Mouse (Mus musculus) layer of hippocampus, adult 2 months (tissue): Measurements from ENCODE around the gene Creb5. TPM values are rescaled to one million over a fixed set of nuclear protein-coding genes. Genes with fewer than 3 reads are reported as not detected.
"Not testable (repeated sequence)": the region's sequence is repeated elsewhere in the genome, so short reads cannot be mapped to it uniquely, and the experiment has no call there.

Source experiments
- DNase-seq, 2 experiments: peaks; one replicate each; pipeline ENCODE4 v3.0.0; 2022; ENCODE audit warnings: low spot score in 2 of 2
- H3K27ac ChIP-seq: fragments of 200-600 bp; 2 replicates; pipeline ENCODE4 v1.8.1; 2022
- H3K4me3 ChIP-seq: fragments of 200-600 bp; 2 replicates; pipeline ENCODE4 v1.8.1; 2022; ENCODE audit warnings: mild to moderate bottlenecking
- CTCF ChIP-seq: fragments of 200-600 bp; conservative IDR thresholded peaks from 2 replicates; pipeline ENCODE4 v1.8.1; 2022; ENCODE audit warnings: antibody characterized with exemption, mild to moderate bottlenecking, moderate library complexity
- total RNA-seq, 2 experiments: library from RNA; stranded (reverse); gene quantifications; 2 replicates each; pipeline ENCODE4 v1.2.3; 2021

Gene Creb5
- total RNA-seq, 2 experiments from 2014 or later = 5.0 to 5.6 TPM

DNA sequence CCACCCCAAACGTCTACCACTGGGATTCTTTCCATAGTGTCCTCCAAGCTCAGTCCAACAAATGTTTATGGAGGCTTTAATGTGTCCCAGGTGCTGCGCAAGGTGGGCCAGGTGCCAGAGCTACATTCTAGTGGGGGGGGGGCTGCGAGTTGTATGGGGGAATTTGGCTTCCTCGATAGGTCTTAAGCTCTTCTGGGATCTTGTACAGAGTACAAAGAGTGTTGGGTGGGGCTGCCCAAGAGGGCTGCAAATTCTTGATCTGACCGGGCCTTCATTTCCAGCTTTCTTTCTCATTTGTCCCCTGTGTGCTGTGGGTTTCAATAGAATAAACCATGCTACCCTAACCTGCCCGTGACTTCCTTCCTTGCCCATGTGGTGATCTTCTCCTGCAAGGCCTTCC is 114.3 kb downstream of the Creb5 start:
- Histone ChIP-seq H3K27ac (no peak overlapping the region), H3K4me3 (no peak overlapping the region)
- TF ChIP-seq CTCF = no peak
- no peak for DNase-seq

DNA sequence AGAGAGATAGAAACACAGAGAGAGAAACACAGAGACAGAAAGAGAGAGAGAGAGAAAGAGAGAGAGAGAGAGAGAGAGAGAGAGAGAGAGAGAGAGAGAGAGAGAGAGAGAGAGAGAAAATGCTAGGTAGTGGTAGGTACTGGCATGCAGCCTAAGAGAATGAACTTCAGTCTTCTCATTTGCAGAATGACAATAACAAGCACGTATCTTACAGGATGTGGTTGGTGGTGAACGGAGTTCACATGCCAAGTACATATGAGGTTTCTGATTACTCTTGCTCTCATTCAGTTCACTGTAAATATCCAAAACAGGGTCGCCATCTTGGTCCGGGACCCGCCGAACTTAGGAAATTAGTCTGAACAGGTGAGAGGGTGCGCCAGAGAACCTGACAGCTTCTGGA is 115.5 kb downstream of the Creb5 start:
- not testable (repeated sequence) for DNase-seq, H3K4me3 ChIP-seq, H3K27ac ChIP-seq

DNA sequence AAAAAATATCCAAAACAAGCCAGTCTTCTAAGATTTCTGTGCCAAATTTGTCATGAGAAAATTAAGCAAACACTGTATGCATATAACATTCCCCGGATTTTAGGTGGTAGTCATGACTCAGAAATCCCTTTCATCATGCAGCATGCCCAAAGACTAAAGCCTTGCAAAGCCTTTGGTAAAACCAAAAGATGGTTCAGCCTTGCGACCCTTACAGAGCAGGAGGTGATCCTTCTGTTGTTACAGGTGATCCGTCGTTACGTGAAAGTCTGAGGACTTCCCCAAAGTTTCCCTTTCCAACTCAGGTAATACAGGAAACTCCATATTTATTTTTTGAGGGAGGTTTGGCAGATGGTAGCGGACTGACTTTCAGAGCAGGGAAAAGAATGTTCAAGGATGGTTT is 122.1 kb downstream of the Creb5 start:
- Histone ChIP-seq H3K4me3 (no peak overlapping the region), H3K27ac (no peak overlapping the region)
- DNase-seq = no peak
- no peak for TF ChIP-seq CTCF

DNA sequence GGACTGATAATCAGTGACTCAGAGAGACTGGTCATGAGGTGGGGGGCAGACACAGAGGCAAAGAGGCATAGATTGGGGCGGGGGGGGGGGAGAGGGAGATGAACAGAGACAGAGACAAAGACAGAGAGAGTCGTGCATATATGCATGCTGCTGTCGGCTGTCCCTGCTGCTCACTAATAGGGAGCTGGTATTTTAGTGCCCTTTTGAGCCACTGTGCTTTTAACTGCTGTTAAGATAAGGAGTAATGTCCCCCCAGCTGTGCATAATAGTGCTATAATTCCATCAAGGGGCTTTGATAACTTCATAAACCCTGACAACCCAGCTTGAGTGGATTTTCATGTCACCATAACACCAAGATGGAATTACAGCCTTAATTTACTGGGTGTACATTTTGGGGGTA is 134.3 kb downstream of the Creb5 start:
- H3K4me3 ChIP-seq = no peak overlapping the region
- no peak overlapping the region for H3K27ac ChIP-seq
- no peak for TF ChIP-seq CTCF
- no peak for DNase-seq

DNA sequence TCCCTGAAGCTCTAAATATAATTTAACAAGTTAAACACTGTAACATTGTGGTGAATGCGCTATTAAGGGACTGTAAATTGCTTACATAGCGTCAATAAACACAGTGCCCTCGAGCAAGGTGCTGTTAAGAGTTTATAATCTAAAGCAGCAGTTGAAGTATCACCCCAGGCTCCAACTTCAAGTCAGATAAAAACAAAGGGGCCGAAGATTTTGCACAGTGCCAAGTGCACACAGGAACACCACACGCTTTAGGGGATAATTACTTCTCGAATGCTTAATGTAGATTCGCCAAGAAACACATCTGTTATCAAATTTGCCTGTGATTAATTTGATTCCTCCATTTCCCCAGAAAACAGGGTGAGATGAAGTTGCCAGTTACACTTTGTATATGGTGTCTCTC is 142.3 kb downstream of the Creb5 start:
- Histone ChIP-seq H3K27ac (no peak overlapping the region), H3K4me3 (no peak overlapping the region)
- no peak for DNase-seq
- no peak for TF ChIP-seq CTCF

DNA sequence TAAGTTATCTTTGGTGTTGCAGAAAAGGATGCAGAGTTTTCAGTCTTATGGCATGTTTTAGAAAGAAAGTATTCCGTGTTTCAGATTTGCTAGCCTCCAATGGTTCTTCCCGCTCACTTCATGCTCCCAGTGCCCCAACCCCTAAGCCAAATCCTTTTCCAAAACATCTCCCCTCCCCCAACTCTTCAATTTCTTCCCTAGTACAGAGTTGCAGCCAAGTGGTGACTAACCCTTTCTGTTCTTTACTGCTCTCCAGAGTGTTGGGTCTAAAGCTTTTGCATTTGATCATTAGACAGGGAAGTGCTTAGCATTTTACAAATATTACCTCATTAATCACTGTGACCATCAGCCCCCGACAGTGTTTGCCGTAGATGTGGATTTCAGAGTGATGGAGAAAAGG is 142.8 kb downstream of the Creb5 start:
- no peak for DNase-seq
- no peak overlapping the region for H3K27ac ChIP-seq

DNA sequence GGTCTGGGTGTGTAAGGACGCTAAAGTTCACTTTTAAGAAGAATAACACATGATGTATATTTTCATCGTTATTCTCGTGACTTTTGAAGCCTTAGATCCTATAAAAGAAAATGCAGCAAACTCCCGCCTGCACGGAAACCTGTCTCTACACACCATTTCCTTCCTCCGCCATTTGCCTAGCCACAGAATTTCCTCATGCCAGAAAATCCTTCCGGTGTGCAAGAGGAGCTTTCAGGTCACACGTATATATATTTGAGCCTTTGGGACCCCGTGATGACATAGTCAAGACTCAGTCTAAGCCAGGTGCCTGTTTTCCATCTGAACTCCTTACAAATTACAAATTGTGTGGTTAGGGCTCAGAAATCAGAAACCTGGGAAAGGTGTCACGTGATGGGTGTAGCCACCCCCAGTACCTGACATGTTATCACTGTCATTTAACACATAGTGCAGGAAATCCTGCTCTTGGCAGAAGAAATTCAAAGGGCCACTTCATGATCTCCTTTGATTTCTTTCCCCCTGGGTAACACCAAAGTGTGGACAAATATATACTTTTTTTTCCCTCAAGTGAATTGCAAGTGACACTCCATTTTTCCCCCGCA is 158.9 kb downstream of the Creb5 start:
- no peak for TF ChIP-seq CTCF
- H3K4me3 ChIP-seq = no peak overlapping the region
- H3K27ac ChIP-seq = no peak overlapping the region
- no peak for DNase-seq

More for the DNA sequence above, 142.8 kb downstream of the Creb5 start:
- TF ChIP-seq CTCF = no peak
- H3K4me3 ChIP-seq = no peak overlapping the region

DNA sequence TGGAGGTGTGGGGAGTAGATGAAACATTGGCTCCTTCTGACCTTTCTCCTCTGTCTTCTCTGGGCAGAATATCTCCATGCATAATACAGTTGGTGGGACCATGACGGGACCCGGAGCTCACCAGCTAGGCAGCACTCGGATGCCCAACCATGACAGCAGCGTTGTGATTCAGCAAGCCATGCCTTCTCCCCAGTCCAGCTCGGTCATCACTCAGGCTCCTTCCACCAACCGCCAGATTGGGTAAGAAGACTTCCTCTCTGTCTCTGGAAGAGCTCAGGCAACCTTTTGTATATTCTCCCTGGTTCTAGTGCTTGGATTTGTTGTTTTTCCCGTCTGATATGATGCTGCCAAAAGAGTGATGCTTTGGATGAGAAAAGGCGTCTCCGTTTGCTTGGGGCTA is 160.4 kb downstream of the Creb5 start:
- DNase-seq = no peak
- TF ChIP-seq CTCF = no peak
- H3K27ac ChIP-seq = no peak overlapping the region
- H3K4me3 ChIP-seq = no peak overlapping the region

DNA sequence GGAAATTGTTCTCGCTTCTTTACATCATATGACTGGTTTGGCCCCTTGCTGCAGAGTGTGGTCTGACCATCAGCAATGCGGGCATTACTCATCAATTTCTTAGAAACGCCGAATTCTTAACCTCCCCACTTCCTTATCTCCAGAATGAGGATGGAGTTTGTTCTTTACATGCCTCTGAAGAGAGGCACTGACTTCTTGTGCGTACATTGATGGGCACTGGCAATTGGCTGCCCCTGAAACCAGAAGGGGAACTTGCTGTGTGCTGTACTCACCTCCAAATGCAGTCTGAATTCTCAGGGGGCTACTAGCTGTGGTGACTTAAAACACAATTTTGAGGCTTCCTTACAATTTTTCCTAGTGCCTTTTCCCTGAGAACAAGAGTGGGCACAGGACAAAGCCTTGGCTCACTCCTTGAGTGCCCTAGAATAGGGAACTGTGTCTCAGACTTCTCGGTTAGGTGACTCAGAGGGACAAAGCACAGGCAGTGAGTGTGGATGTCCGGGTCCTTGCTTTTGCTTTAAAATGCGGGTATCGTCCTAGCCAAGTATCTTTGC is 161.3 kb downstream of the Creb5 start:
- H3K27ac ChIP-seq = no peak overlapping the region
- TF ChIP-seq CTCF = no peak
- DNase-seq = no peak
- H3K4me3 ChIP-seq = no peak overlapping the region

DNA sequence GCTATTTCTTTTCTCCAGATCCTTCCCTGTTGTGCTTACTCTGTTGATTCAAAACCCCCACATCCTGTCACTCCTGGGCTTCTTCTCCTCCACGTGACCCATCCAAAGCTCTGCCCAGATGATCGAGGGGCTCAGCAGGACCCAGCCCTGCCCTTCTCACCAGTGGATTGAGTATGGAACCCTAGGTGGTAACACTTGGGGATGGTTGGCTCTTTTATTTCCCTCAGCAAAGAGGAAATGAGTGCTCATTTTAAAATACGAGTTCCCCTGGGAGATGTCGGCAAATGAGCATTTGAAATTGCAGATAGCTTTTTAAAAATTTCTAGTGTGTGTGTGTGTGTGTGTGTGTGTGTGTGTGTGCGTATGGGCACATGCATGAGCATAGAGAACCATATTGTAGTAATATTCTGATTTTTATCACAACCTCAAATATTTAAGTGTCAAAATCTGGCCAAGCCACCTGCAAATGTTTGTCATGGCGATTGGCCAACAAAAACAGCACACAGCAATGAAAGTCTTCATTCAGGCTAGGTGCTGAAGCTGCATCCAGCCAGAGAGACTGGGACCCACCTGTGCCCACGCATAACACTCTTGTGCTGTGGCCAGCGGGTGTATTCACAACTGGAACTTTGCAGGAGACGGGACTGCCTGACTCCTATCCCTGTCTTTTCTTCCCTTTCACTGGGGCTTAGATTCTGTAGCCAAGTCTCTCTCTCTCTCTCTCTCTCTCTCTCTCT is 162.5 kb downstream of the Creb5 start:
- Histone ChIP-seq H3K27ac (no peak overlapping the region), H3K4me3 (no peak overlapping the region)
- DNase-seq = no peak
- TF ChIP-seq CTCF = no peak

DNA sequence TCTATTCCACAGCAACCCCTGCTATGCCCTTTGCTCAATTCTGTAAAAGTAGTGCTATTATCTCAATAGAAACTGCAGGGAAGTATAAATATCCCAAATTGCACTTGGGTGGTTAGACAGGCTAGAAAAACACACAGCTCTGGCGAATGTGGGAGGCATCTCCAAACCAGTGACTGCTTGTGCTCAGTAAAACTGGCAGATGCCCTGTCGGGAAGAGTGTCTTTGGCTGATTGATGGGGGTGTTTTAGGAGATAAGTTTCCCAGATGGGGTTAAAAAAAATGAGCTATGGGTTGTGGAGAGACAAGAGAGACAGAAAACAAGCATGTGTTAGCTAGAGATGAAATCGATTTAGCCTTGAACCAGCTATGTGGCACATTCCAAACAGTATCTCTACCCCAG is 163.4 kb downstream of the Creb5 start:
- Histone ChIP-seq H3K27ac (no peak overlapping the region), H3K4me3 (no peak overlapping the region)
- DNase-seq = peak; percentile 43 to 63
- TF ChIP-seq CTCF = no peak

DNA sequence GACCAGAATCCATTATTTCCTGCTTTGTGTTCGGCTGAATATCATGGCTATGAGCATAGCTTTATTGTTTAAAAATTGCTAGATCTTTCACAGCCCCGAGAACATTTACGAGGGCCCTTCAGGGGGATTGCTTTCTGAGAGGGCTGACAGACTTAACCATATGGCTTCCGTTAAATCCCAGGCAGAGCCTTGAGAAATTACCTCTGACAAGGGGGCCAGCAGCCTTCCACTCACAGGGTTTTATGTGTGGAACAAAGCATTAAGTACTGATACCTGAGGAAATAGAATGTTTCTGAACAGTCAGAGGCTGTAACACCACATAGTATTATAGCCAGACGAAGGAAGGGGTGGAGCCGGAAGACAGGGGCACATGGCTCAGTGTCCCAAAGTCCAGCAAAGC is 165.2 kb downstream of the Creb5 start:
- no peak overlapping the region for H3K27ac ChIP-seq
- no peak for DNase-seq
- TF ChIP-seq CTCF = no peak
- H3K4me3 ChIP-seq = no peak overlapping the region

DNA sequence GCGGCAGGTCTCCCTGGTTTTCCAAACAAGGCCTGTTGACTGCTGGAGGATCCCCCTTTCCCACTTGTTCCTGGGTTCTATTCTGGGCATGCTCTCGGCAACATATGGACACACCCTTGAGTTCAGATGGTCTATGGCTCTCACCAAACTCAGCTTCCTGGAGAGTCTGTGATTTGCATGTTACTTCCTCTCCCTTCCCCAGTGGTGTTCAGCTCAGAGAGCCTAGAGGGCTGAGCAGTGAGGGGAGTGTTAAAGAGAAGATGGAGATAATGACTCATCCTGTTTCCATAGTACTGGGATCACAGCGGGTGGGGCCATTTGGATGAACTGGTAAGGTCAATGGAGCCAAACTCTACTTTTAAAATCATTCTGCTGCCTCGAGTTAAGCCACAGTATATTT is 168.4 kb downstream of the Creb5 start:
- no peak for DNase-seq
- TF ChIP-seq CTCF = no peak
- Histone ChIP-seq H3K4me3 (no peak overlapping the region), H3K27ac (no peak overlapping the region)

DNA sequence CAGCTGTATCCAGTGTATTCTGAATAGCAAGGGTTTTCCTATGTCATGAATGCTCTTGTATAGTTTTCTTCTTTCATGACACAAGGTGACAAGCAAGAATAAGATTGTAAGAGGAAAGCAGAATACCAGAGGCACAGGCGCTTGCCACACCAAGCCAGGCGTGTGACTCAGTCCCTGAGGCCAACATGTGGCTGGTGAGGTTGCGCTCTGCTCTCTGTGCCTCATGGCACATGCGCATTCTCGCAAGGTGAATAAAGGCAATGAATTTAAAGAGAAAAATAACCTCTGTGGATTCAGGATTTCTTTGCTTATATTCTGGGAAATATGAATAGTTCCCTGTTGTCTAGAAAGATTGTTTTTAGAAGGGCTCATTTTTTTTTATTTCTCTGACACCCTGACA is 169.0 kb downstream of the Creb5 start:
- no peak for TF ChIP-seq CTCF
- H3K4me3 ChIP-seq = no peak overlapping the region
- no peak overlapping the region for H3K27ac ChIP-seq
- DNase-seq = no peak
